Mouse (Mus musculus) heart, embryonic 11.5 days (tissue): Measurements from ENCODE around the gene 1700123L14Rik. TPM values are rescaled to one million over a fixed set of nuclear protein-coding genes. Genes with fewer than 3 reads are reported as not detected.
"Not testable (repeated sequence)": the region's sequence is repeated elsewhere in the genome, so short reads cannot be mapped to it uniquely, and the experiment has no call there.

ENCODE experiments used
- ATAC-seq: fragments of 200-750 bp; cut with Nextera tagmentation; replicated peaks from 2 replicates; pipeline ENCODE4 v1.8.0; 2017; ENCODE audit warnings: moderate library complexity; ENCODE audit not compliant: insufficient number of reproducible peaks, low FRiP score, low TSS enrichment
- H3K27ac ChIP-seq: fragments of 300-500 bp; sonication (generic); 2 replicates; pipeline ENCODE4 v1.5.1; 2014; ENCODE audit warnings: mild to moderate bottlenecking, low read depth, low read length
- H3K27me3 ChIP-seq: fragments of 300-500 bp; sonication (generic); 2 replicates; pipeline ENCODE4 v1.6.1; 2014; ENCODE audit warnings: mild to moderate bottlenecking, low read length, mixed read lengths; ENCODE audit not compliant: control insufficient read depth, insufficient read depth
- H3K36me3 ChIP-seq: fragments of 300-500 bp; sonication (generic); 2 replicates; pipeline ENCODE4 v1.6.1; 2014; ENCODE audit warnings: mild to moderate bottlenecking, low read length, moderate library complexity, mixed read lengths; ENCODE audit not compliant: control insufficient read depth, insufficient read depth
- H3K4me1 ChIP-seq: fragments of 300-500 bp; sonication (generic); 2 replicates; pipeline ENCODE4 v1.6.1; 2014; ENCODE audit warnings: low read length; ENCODE audit not compliant: control insufficient read depth, insufficient read depth
- H3K4me2 ChIP-seq: fragments of 300-500 bp; sonication (generic); 2 replicates; pipeline ENCODE4 v1.6.1; 2014; ENCODE audit warnings: mild to moderate bottlenecking, moderate library complexity
- H3K4me3 ChIP-seq: fragments of 300-500 bp; sonication (generic); 2 replicates; pipeline ENCODE4 v1.5.1; 2014; ENCODE audit warnings: low read depth, low read length
- H3K9ac ChIP-seq: fragments of 300-500 bp; sonication (generic); 2 replicates; pipeline ENCODE4 v1.6.1; 2014; ENCODE audit warnings: mild to moderate bottlenecking, low read depth, low read length, moderate library complexity
- H3K9me3 ChIP-seq: fragments of 300-500 bp; sonication (generic); replicated peaks from 2 replicates; pipeline ENCODE4 v1.6.1; 2016; ENCODE audit warnings: low read length; ENCODE audit not compliant: control insufficient read depth
- WGBS: fragments of 180-500 bp; shearing (Covaris S2); extraction: QIAGEN DNeasy Blood & Tissue Kit; methylation state at CpG from one replicate; pipeline ENCODE4 v1.1.7; 2014; ENCODE audit not compliant: insufficient replicate concordance; 5-methylcytosine and 5-hydroxymethylcytosine counted together
- polyA plus RNA-seq: library from polyadenylated mRNA; unstranded; fragments of >200 nt; fragmentation: Nextera tagmentation; extraction: Ambion mirVana; gene quantifications from 2 replicates; pipeline ENCODE4 v1.2.1, GENCODE M21; 2014

Gene 1700123L14Rik
- not detected in 2 replicates for polyA plus RNA-seq

- Histone ChIP-seq H3K4me2 (no peak within 1 kb of the TSS), H3K9ac (no peak within 1 kb of the TSS), H3K27ac (no peak within 1 kb of the TSS), H3K9me3 (no peaks in the 10 kb centered on the region), H3K4me1 (no peaks in the 10 kb centered on the region), H3K27me3 (no peaks in the 10 kb centered on the region), H3K36me3 (no peaks in the 10 kb centered on the region), H3K4me3 (no peak within 1 kb of the TSS)
- ATAC-seq: no peak
- 73% methylated on average over 18 of the region's 18 CpGs for WGBS
These were observed at the start of gene 1700123L14Rik for GRCm38 (mm10) chr6:96165818-96166379. Gene 1700123L14Rik, minus strand, starts transcription at chr6:96166243.

GRCm38 (mm10) chr6:96205395-96205794 lies 39.4 kb upstream of the 1700123L14Rik start:
- H3K4me2 ChIP-seq: no peak overlapping the region
- no peak overlapping the region for H3K27ac ChIP-seq
- no peaks in the 10 kb centered on the region for H3K9me3 ChIP-seq
- no peaks in the 10 kb centered on the region for H3K4me1 ChIP-seq
- ATAC-seq: no peak
- 83% methylated on average over 2 of the region's 2 CpGs for WGBS
- no peaks in the 10 kb centered on the region for H3K36me3 ChIP-seq
- H3K4me3 ChIP-seq: no peak overlapping the region
- H3K9ac ChIP-seq: no peak overlapping the region
- H3K27me3 ChIP-seq: no peaks in the 10 kb centered on the region

GRCm38 (mm10) chr6:96198991-96199390 lies 32.9 kb upstream of the 1700123L14Rik start:
- ATAC-seq, H3K27me3 ChIP-seq, H3K4me3 ChIP-seq, H3K4me1 ChIP-seq, H3K9me3 ChIP-seq, H3K36me3 ChIP-seq, H3K4me2 ChIP-seq, H3K27ac ChIP-seq, H3K9ac ChIP-seq: not testable (repeated sequence)
- WGBS: 68% methylated on average over 2 of the region's 2 CpGs

- Histone ChIP-seq H3K36me3 (no peaks in the 10 kb centered on the region), H3K9ac (no peak overlapping the region), H3K4me1 (no peaks in the 10 kb centered on the region), H3K27me3 (no peaks in the 10 kb centered on the region), H3K9me3 (no peaks in the 10 kb centered on the region), H3K27ac (no peak overlapping the region), H3K4me2 (no peak overlapping the region), H3K4me3 (no peak overlapping the region)
- 64% methylated on average over 2 of the region's 2 CpGs for WGBS
- no peak for ATAC-seq
These were observed 20.5 kb upstream of the 1700123L14Rik start for GRCm38 (mm10) chr6:96186517-96186916.

- no peak overlapping the region for H3K27ac ChIP-seq
- no peak overlapping the region for H3K9ac ChIP-seq
- no peaks in the 10 kb centered on the region for H3K27me3 ChIP-seq
- H3K36me3 ChIP-seq: no peaks in the 10 kb centered on the region
- no peak overlapping the region for H3K4me3 ChIP-seq
- no peak overlapping the region for H3K4me2 ChIP-seq
- no peaks in the 10 kb centered on the region for H3K4me1 ChIP-seq
- WGBS: 74% methylated on average over 4 of the region's 4 CpGs
- no peaks in the 10 kb centered on the region for H3K9me3 ChIP-seq
- ATAC-seq: no peak
These were observed 17.3 kb upstream of the 1700123L14Rik start for GRCm38 (mm10) chr6:96183392-96183791.

- no peaks in the 10 kb centered on the region for H3K27me3 ChIP-seq
- no peaks in the 10 kb centered on the region for H3K36me3 ChIP-seq
- H3K9ac ChIP-seq: no peak overlapping the region
- no peak for ATAC-seq
- no peak overlapping the region for H3K4me3 ChIP-seq
- H3K9me3 ChIP-seq: no peaks in the 10 kb centered on the region
- H3K27ac ChIP-seq: no peak overlapping the region
- no peak overlapping the region for H3K4me2 ChIP-seq
- no peaks in the 10 kb centered on the region for H3K4me1 ChIP-seq
These were observed 12.5 kb upstream of the 1700123L14Rik start for GRCm38 (mm10) chr6:96178530-96178929.

- no peaks in the 10 kb centered on the region for H3K27me3 ChIP-seq
- no peak for ATAC-seq
- no peak overlapping the region for H3K9ac ChIP-seq
- no peak overlapping the region for H3K4me2 ChIP-seq
- H3K4me1 ChIP-seq: no peaks in the 10 kb centered on the region
- H3K36me3 ChIP-seq: no peaks in the 10 kb centered on the region
- no peaks in the 10 kb centered on the region for H3K9me3 ChIP-seq
- no peak overlapping the region for H3K4me3 ChIP-seq
- H3K27ac ChIP-seq: no peak overlapping the region
- WGBS: 64% methylated on average over 3 of the region's 3 CpGs
These were observed 7.6 kb upstream of the 1700123L14Rik start for GRCm38 (mm10) chr6:96173681-96174080.

GRCm38 (mm10) chr6:96167031-96167430 lies 988 bp upstream of the 1700123L14Rik start:
- H3K4me3 ChIP-seq: no peak overlapping the region
- no peaks in the 10 kb centered on the region for H3K27me3 ChIP-seq
- no peak overlapping the region for H3K9ac ChIP-seq
- no peaks in the 10 kb centered on the region for H3K4me1 ChIP-seq
- H3K36me3 ChIP-seq: no peaks in the 10 kb centered on the region
- no peak for ATAC-seq
- H3K4me2 ChIP-seq: no peak overlapping the region
- no peak overlapping the region for H3K27ac ChIP-seq
- H3K9me3 ChIP-seq: no peaks in the 10 kb centered on the region

GRCm38 (mm10) chr6:96165403-96165802 lies 640 bp downstream of the 1700123L14Rik start:
- H3K4me2 ChIP-seq: no peak overlapping the region

More at GRCm38 (mm10) chr6:96165403-96165802, 640 bp downstream of the 1700123L14Rik start:
- no peak overlapping the region for H3K4me3 ChIP-seq
- H3K9me3 ChIP-seq: no peaks in the 10 kb centered on the region
- no peak overlapping the region for H3K9ac ChIP-seq
- H3K27ac ChIP-seq: no peak overlapping the region
- WGBS: 86% methylated on average over 13 of the region's 13 CpGs
- H3K4me1 ChIP-seq: no peaks in the 10 kb centered on the region
- no peaks in the 10 kb centered on the region for H3K36me3 ChIP-seq
- no peak for ATAC-seq
- H3K27me3 ChIP-seq: no peaks in the 10 kb centered on the region
